Mouse (Mus musculus) CH12.LX (cell line): ENCODE measurements around the gene Trim11.

Source experiments
- CHD1 ChIP-seq: IDR thresholded peaks from 2 replicates; pipeline ENCODE4 v1.6.1; 2012; ENCODE audit warnings: low read depth, low read length, improper control_type of control experiment, inconsistent platforms
- CTCF ChIP-seq, 2 experiments: IDR thresholded peaks in 1 of 2; conservative IDR thresholded peaks in 1 of 2; 2 replicates each; pipeline ENCODE4 v1.5.1; 2011 to 2012; ENCODE audit warnings: low read depth in 2 of 2, low read length in 2 of 2, improper control_type of control experiment in 1 of 2, inconsistent platforms in 1 of 2, mild to moderate bottlenecking in 1 of 2, moderate library complexity in 1 of 2
- E2F4 ChIP-seq: IDR thresholded peaks from 2 replicates; pipeline ENCODE4 v1.6.1; 2011; ENCODE audit warnings: low read depth, low read length, improper control_type of control experiment; ENCODE audit not compliant: insufficient replicate concordance
- EP300 ChIP-seq: IDR thresholded peaks from 2 replicates; pipeline ENCODE4 v1.6.1; 2011; ENCODE audit warnings: low read length, improper control_type of control experiment
- JUND ChIP-seq: conservative IDR thresholded peaks from 2 replicates; pipeline ENCODE4 v1.6.1; 2011; ENCODE audit warnings: low read depth, low read length, improper control_type of control experiment
- MAFK ChIP-seq: IDR thresholded peaks from 2 replicates; pipeline ENCODE4 v1.6.1; 2011; ENCODE audit warnings: low read length, improper control_type of control experiment; ENCODE audit not compliant: insufficient replicate concordance

DNA sequence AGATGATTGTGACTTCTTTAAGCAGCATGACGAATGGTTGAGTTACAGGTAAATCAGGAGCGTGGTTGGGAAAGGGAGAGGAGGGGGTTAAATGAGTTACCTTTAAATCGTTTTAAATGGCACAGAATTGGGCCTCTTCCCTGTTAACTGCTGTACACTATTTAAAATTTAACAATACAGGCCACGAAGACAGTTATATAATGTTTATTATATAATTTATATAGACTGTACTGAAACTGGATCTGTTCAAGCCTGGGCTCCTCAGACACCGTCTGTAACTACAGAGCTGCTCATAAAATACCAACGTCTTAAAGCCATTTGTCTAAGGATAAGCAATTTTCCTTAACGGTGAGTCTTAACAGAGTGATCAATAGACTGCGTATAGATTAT lies 22.0 kb upstream of the Trim11 start:
- no peak for TF ChIP-seq MAFK
- no peak for TF ChIP-seq CTCF (conservative IDR thresholded peaks at IDR 0.05 in 1 of 2, IDR thresholded peaks at IDR 0.05 in 1 of 2; ENCODE audit: low read depth in 2 of 2, low read length in 2 of 2)
- no peak for TF ChIP-seq EP300
- no peak for TF ChIP-seq CHD1
- no peak for TF ChIP-seq JUND
- no peak for TF ChIP-seq E2F4
